21 mouse cellular contexts compared by ENCODE assay signal in the genomic region with DNA sequence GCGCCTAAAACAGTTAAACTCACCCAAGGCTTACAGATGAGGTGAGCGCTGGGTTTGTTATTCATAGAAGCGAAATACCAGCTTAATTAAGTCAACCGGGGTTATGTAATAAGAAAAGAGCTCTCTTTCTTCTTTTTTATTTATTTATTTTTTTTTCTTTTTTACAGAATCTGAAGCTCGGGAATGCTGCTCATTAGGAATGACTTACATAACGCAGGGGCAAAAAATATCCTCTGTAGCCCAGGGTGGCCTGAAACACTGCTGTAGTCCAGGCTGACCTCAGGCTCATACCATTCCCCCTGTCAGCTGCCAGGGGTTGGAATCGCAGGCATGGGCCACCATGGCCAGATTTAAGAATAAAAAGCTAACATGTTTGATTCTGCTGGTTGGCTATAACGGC.
"Had no signal": no experiment of that assay in that cellular context is flagged by ENCODE, and none has a peak within 500 bp of the region (broad histone marks: within the 10 kb centered on the region; RNA-seq: fewer than 3 reads in every experiment).

No protein-coding gene starts in this region.

- H3K27ac ChIP-seq: limb, embryonic 10.5 days; liver, embryonic 14.5 days; midbrain, embryonic 10.5 days; neural tube, embryonic 12.5 days; neural tube, embryonic 15.5 days; stomach, embryonic 15.5 days had no signal

- H3K4me3 ChIP-seq: limb, embryonic 10.5 days; limb, embryonic 13.5 days; megakaryocyte, embryonic 14.5 days; midbrain, embryonic 10.5 days; neural tube, embryonic 12.5 days; neural tube, embryonic 15.5 days; stomach, embryonic 15.5 days had no signal

- H3K9ac ChIP-seq: limb, embryonic 13.5 days; liver, embryonic 14.5 days; liver, postnatal 0 days; lung, embryonic 14.5 days; neural tube, embryonic 12.5 days; neural tube, embryonic 15.5 days; stomach, embryonic 15.5 days had no signal

- H3K36me3 ChIP-seq: limb, embryonic 10.5 days; limb, embryonic 13.5 days; midbrain, embryonic 10.5 days; neural tube, embryonic 12.5 days; neural tube, embryonic 15.5 days; stomach, embryonic 15.5 days had no signal

- H3K4me1 ChIP-seq: neural tube, embryonic 12.5 days; stomach, embryonic 15.5 days had no signal

- H3K27me3 ChIP-seq: limb, embryonic 13.5 days; megakaryocyte, embryonic 14.5 days; neural tube, embryonic 12.5 days; neural tube, embryonic 15.5 days; stomach, embryonic 15.5 days had no signal

- DNase-seq: kidney, adult 18-20 months; kidney, adult 9 months; kidney, postnatal 14 days; kidney, postnatal 4 days; layer of hippocampus, postnatal 36 days; liver, postnatal 0 days; lung, embryonic 14.5 days; midbrain, embryonic 14.5 days; retina, postnatal 1 day; right cerebral cortex, postnatal 25 days; spleen, adult 18-20 months; thymus, adult 18-20 months; thymus, postnatal 36 days had no signal
